Mouse (Mus musculus) bone marrow macrophage, adult 2 months (primary cell): ENCODE measurements around the gene Pgm2. TPM values are rescaled to one million over a fixed set of nuclear protein-coding genes. Genes with fewer than 3 reads are reported as not detected.
A peak's percentile ranks its signal among the peaks of the same experiment; 100 is the strongest.

Experiments used
- H3K27ac ChIP-seq: 2 replicates; pipeline ENCODE4 v1.5.1; 2012; ENCODE audit warnings: low read depth, low read length; ENCODE audit not compliant: insufficient read depth
- H3K4me1 ChIP-seq: 2 replicates; pipeline ENCODE4 v1.6.1; 2012; ENCODE audit warnings: low read length; ENCODE audit not compliant: control insufficient read depth, insufficient read depth
- H3K4me3 ChIP-seq: 2 replicates; pipeline ENCODE4 v1.5.1; 2012; ENCODE audit warnings: mild to moderate bottlenecking, low read length, moderate library complexity; ENCODE audit not compliant: insufficient read depth
- CTCF ChIP-seq: IDR thresholded peaks from 2 replicates; pipeline ENCODE4 v1.5.1; 2012; ENCODE audit warnings: low read depth, mild to moderate bottlenecking, low read length, moderate library complexity
- POLR2A ChIP-seq: IDR thresholded peaks from 2 replicates; pipeline ENCODE4 v1.6.1; 2012; ENCODE audit warnings: mild to moderate bottlenecking, low read depth, low read length, borderline replicate concordance
- polyA plus RNA-seq: library from polyadenylated mRNA; stranded (reverse); fragments of >200 nt; gene quantifications from 2 replicates; pipeline ENCODE4 v1.2.4, GENCODE M21; 2012; ENCODE audit not compliant: missing spikeins, insufficient read depth, insufficient read length

The Pgm2 gene
- polyA plus RNA-seq, 1 experiment, result 31.5 TPM

DNA sequence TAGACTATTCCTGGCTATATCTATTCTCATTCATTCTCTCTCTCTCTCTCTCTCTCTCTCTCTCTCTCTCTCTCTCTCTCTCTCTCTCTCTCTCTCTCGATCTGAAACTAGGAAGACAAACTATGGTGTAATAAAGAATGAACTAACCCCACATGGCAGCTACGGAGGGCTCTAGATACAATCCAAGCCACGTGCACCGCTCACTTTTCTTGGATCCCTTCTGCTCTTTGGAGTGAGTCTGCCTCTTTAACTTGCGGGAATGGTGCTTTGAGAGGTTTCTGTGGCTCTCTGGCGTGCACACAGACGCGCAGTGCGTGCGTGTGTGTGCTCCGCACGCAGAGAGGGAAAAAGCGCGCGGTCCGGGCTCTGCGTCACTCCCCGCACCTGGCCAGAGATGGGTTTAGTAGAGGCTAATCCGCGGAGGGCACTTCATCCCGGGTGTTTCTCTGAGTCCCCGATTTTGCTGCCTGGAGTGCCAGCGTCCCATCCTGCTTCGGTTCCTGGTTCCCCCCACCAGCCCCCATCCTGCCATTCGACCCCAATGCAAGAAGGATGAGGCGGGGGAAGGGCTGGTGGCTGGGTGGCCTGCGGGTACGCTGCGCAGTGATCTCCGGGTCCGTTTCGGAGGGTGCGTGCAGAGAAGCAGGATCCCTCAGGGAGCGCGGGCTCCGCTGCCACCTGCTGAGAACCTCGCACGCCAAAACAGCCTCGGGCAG is 66.5 kb downstream of the Pgm2 start:
- peak overlapping the region; percentile 68 for H3K4me3 ChIP-seq
- no peak overlapping the region for H3K27ac ChIP-seq
- H3K4me1 ChIP-seq, result peaks cover 13% of the 10 kb centered on the region
- TF ChIP-seq CTCF (no peak), POLR2A (no peak)

DNA sequence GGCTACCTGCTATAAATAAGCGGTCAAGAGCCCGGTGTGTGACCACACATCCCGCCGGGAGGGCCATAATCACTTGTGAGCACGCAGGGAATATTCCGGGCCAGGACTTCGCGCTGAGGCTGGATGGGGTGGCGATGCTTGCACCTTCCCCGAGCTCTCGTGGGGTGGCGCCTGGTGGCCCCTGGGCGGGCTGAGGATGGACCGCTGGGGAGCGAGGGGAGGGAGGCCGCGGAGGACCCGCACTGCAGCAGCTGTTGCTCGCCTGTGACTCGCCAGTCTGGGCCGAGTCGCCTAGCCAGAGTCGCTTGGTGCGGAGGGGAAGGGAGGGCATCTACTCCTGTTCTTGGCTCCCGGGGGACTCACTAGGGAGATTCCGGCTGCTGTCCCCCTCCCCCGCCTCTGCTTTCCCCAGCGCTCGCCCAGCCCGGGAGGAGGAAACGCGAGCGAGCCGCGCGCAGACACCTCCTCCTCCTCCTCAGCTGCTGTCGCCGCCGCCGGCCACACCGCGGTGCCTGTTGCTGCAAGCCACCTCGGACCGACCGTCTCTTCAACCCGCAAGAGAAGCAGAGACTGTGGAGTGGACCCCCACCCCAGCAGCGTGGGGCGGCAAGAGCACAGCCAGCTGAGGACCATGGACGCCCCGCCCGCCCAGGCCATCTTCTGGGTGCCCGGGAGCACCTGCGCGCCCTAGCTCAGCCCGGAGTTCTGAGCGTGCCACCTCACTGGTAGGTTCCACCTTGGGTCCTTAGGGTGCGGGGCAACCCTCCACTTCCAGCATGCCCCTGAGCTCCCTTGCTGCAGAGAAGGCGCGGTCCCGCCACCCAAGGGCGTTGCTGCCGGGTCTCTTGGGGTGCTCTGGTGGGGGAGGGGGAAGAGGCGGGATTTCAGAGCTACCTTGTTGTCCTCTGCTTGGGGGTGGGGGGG is 67.3 kb downstream of the Pgm2 start:
- Histone ChIP-seq H3K4me1 (peaks cover 13% of the 10 kb centered on the region), H3K27ac (no peak overlapping the region), H3K4me3 (peak overlapping the region; percentile 68)
- TF ChIP-seq POLR2A, result no peak
- TF ChIP-seq CTCF, result no peak

DNA sequence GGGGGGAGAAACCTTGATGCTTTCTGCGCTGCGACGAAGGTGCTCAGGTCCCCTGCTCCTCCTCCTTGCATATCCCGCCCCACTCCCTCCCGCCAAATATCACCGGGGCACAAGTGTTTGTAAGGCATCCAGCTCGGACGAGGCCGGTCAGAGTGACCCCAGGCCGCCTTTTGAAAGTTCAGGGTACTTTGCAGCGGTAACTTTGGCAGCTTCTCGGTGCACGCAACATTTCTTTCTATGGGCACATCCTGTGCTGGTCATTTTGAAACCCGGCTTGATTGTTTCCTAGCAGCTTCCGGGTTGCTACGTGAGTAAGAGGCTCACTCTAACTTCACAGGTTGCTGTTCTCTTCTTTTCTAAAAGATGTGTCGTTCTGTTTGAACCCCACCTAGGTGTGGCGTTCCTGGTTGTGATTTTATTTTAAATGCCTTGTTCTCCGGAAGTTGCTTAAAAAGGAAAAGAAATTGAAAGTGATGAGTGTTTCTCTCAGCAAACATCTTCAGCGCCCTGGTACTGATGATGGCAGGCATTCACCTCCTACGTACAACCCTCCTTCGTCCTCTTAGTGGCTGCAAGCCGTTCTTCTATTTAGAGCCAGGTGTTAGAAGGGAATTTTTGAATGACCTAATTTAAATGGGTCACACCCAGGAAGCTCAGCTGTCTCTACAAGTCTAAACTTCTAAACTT is 68.1 kb downstream of the Pgm2 start:
- no peak overlapping the region for H3K27ac ChIP-seq
- peaks cover 12% of the 10 kb centered on the region for H3K4me1 ChIP-seq
- peak overlapping the region; percentile 68 for H3K4me3 ChIP-seq
- TF ChIP-seq POLR2A (no peak), CTCF (no peak)

DNA sequence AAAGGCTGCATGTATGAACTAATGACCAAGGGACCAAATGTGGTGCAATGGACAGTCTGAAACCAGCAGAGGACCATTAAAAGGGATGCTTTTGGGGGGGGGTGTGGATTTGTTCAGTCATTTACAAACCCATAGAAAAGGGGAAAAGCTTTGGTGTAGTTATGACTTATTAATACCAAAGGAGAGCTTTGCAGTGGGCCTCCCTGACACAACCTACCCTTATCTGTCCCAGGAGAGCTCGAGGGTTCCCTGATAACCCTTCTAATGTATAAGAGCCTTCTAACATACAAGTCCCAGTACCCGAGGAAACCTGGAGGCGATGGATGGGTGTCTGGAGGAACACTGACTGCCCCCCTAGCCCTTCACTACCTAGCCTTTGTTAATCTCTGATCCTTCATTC is 69.2 kb downstream of the Pgm2 start:
- H3K4me3 ChIP-seq, result no peak overlapping the region
- peaks cover 5% of the 10 kb centered on the region for H3K4me1 ChIP-seq
- TF ChIP-seq CTCF, result no peak
- TF ChIP-seq POLR2A, result no peak
- no peak overlapping the region for H3K27ac ChIP-seq

DNA sequence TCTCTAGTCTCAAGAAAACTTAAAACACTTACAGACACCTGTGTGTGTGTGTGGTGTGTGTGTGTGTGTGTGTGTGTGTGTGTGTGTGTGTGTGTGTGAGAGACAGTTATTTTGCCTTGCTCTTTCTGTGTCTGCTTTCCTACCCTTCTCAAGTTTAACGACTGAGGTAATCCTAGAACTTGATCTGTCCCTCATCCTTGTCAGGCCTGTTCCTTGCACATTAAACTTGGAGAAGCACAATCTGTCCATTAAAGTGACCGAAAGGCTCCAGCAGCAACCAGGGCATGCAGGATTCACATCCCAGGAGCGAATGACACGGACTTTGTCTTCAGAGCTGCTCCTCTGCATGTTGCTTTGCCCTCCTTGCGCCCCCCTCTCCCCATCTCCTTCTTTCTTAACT is 69.8 kb downstream of the Pgm2 start:
- Histone ChIP-seq H3K4me1 (peaks cover 5% of the 10 kb centered on the region), H3K4me3 (no peak overlapping the region), H3K27ac (no peak overlapping the region)
- no peak for TF ChIP-seq CTCF
- no peak for TF ChIP-seq POLR2A

DNA sequence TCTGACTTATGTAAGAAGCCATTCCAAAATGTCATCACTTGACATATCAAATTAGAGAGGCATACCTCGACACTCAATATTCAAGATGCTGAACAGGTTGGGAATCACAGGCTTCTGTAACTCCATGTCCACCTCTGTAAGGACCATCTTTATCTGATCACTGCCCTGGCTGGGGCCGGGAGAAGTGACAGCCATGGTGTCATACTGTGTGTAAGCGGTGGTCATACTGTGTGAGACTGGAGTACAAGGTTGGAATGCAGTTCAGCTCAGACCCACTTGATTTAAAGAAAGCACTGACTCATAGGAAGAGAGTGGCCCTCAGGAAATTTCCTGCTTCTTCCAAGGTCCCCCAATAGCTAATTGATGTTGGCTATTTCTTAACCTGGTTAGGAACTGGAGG is 71.7 kb downstream of the Pgm2 start:
- Histone ChIP-seq H3K4me1 (peaks cover 5% of the 10 kb centered on the region), H3K4me3 (no peak overlapping the region), H3K27ac (no peak overlapping the region)
- TF ChIP-seq POLR2A, result no peak
- no peak for TF ChIP-seq CTCF

DNA sequence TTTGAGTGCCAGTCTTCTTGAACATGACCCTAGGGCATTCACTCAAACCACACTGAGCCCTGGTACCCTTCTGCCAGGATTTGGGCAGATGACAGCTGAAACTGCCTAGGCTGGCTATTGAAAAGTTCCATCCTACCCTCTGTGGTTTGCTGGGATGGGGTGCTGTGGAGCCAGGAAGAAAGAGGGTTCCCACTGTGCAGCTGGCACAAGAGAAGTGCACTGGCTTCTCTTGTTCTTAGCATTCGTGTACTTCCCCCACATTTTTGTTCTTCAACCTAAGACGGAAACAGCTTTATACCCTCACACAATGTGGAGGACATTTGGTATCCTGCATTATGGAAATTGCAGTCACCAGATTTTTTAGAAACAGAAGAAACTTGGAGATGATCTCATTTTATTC is 73.1 kb downstream of the Pgm2 start:
- H3K4me3 ChIP-seq, result no peak overlapping the region
- peaks cover 5% of the 10 kb centered on the region for H3K4me1 ChIP-seq
- H3K27ac ChIP-seq, result no peak overlapping the region
- no peak for TF ChIP-seq POLR2A
- TF ChIP-seq CTCF, result no peak

DNA sequence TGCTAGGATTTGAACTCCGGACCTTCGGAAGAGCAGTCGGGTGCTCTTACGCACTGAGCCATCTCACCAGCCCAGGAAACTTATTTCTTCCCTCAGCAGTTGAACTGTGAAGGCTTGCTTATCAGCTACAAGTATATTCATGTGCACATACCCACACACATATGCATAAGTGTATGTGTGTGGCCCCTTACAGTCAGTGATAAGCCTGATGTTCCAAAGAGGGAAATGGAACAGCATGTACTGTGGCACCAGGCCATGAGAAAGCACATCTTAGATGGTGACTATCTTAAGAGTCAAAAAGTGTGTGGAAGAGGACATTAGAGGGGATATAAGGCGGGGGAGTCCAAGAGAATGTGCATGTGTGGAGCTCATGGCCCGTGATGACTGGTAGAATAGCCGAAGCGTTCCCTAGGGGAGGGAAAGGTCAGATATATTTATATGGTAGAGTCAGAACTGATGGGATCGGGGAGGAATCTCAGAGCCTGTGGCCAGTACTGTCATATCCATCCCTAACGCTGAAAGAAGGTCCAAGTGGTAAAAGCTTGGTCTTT is 76.3 kb downstream of the Pgm2 start:
- TF ChIP-seq CTCF (no peak), POLR2A (no peak)
- Histone ChIP-seq H3K4me1 (no peaks in the 10 kb centered on the region), H3K4me3 (no peak overlapping the region), H3K27ac (no peak overlapping the region)

DNA sequence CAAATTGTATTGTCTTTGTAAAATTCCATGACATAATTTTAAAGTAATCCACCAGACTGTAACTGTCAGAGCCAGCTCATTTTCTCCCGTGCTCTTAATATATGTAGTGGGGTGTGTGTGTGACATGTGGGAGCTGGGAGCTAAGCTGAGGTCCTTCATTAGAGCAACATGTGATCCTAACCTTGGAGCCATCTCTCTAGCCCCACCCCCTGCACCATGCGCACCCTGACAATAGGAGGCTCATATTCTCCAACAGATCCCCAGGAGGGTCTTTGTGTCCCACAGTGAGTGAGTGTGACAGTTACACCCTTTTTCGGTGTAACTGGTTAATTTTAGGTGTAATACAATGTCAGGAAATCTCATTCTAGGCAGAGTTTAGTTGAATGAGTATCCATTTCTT is 80.1 kb downstream of the Pgm2 start:
- H3K4me1 ChIP-seq, result no peaks in the 10 kb centered on the region
- no peak overlapping the region for H3K27ac ChIP-seq
- H3K4me3 ChIP-seq, result no peak overlapping the region
- TF ChIP-seq POLR2A, result no peak
- TF ChIP-seq CTCF, result no peak
